Mouse (Mus musculus): Measurements from ENCODE around the gene Eps8l2.

The Eps8l2 gene

GRCm38 (mm10) chr7:141341689-141342226 lies 3.1 kb downstream of the Eps8l2 start:
- ChIA-PET POLR2A (interaction anchor here in 3 of 4 experiments (1.2 to 8.0 kb wide), 18 partner anchors 8 to 219 kb away, joined by 3 to 110 read pairs (median 20); partner anchors contain the start of genes Deaf1 (in 2 of the 3), Tmem80 (in 2 of the 3), Cend1 (in 1 of the 3) and Ptdss2 (in 1 of the 3)), CTCF (interaction anchor here in 3 of 4 experiments (0.5 to 2.3 kb wide), 6 partner anchors 14 to 1552 kb away, joined by 3 to 9 read pairs (median 4); partner anchors contain the start of genes Deaf1 (in 1 of the 3) and Tmem80 (in 1 of the 3))

DNA sequence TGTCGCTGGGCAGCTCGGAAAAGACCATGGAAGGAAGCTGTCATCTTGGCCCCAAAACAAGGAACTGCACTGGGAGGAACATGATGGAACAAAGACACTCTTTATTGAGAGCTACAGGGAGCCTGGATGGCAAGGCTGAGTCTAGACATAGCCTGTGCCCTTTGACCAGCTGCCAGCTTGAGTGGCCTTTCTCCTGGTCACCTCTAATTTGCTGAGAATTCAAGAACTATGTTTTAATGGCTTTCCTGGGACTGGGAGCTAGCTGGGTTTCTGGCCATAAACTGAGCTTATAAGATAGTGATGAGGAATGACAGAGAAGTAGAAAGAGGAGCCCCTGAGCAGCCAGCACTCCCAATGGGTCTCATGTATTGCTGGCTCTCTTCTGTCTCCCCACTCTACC lies 4.5 kb downstream of the Eps8l2 start:
- POLR2A ChIA-PET, result interaction anchor here in 3 of 4 experiments (0.5 to 8.0 kb wide), 9 partner anchors 8 to 115 kb away, joined by 3 to 110 read pairs (median 7); partner anchors contain the start of genes Deaf1 (in 2 of the 3), Tmem80 (in 2 of the 3) and Taldo1 (in 1 of the 3)
- CTCF ChIA-PET, result no interaction called here

- ChIA-PET POLR2A (interaction anchor here in 3 of 4 experiments (0.6 to 6.1 kb wide), 4 partner anchors 7 to 115 kb away, joined by 3 to 65 read pairs (median 4); partner anchors contain the start of gene Taldo1 (in 1 of the 3)), CTCF (no interaction called here)
These were observed 5.0 kb downstream of the Eps8l2 start for GRCm38 (mm10) chr7:141343696-141344095.

GRCm38 (mm10) chr7:141344787-141345186 lies 6.1 kb downstream of the Eps8l2 start:
- ChIA-PET CTCF (interaction anchor here in 3 of 4 experiments (0.6 to 3.0 kb wide), 4 partner anchors 12 to 118 kb away, joined by 3 to 11 read pairs (median 4); no protein-coding TSS in a partner anchor), POLR2A (interaction anchor here in 1 of 4 experiments (0.6 to 2.0 kb wide), 3 partner anchors 16 to 178 kb away, joined by 3 to 6 read pairs (median 4); no protein-coding TSS in a partner anchor)

- ChIA-PET POLR2A (interaction anchor here in 3 of 4 experiments (1.1 to 6.1 kb wide), 9 partner anchors 8 to 41 kb away, joined by 3 to 48 read pairs (median 4); partner anchors contain the start of genes Eps8l2 (in 3 of the 3) and Taldo1 (in 1 of the 3)), CTCF (interaction anchor here in 1 of 4 experiments (1.0 to 3.9 kb wide), 2 partner anchors 11 to 12 kb away, joined by 3 to 13 read pairs; no protein-coding TSS in a partner anchor)
These were observed 12.4 kb downstream of the Eps8l2 start for GRCm38 (mm10) chr7:141351061-141351460.

- POLR2A ChIA-PET, result interaction anchor here (0.5 to 6.4 kb wide), 12 partner anchors 14 to 224 kb away, joined by 3 to 65 read pairs (median 4); partner anchors contain the start of gene Eps8l2 (in 3 of the 4)
- CTCF ChIA-PET, result interaction anchor here in 3 of 4 experiments (0.8 to 3.3 kb wide), 12 partner anchors 8 to 291 kb away, joined by 3 to 12 read pairs (median 6); partner anchors contain the start of genes Eps8l2 (in 1 of the 3) and Phrf1 (in 1 of the 3)
These were observed 16.4 kb downstream of the Eps8l2 start for GRCm38 (mm10) chr7:141355051-141355450.

- ChIA-PET POLR2A (interaction anchor here (0.6 to 6.4 kb wide), 22 partner anchors 9 to 162 kb away, joined by 3 to 65 read pairs (median 4); partner anchors contain the start of genes Eps8l2 (in 3 of the 4), Deaf1 (in 1 of the 4), Pnpla2 (in 1 of the 4) and Sct (in 1 of the 4)), CTCF (interaction anchor here (0.6 to 3.3 kb wide), 28 partner anchors 8 to 292 kb away, joined by 3 to 26 read pairs (median 4); partner anchors contain the start of genes Eps8l2 (in 2 of the 4), Irf7 (in 1 of the 4), Phrf1 (in 1 of the 4) and Rassf7 (in 1 of the 4))
These were observed 17.1 kb downstream of the Eps8l2 start for GRCm38 (mm10) chr7:141355626-141356326.

DNA sequence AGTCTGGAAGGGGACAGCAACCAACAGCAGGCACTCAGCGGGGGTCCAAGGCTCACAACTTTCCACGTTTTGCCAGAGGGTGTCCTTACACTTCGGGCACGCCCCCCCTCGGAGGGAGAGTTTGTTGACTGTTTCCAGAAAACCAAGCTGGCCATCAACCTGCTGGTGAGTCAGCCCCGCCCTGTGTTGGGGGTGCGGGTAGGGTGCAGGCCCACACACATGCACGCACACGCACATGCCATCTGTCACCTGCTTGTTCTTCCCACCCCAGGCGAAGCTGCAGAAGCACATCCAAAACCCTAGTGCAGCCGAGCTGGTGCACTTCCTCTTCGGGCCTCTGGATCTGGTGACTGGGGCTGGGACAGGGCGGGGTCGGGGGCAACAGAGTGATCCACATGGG lies 18.3 kb downstream of the Eps8l2 start:
- CTCF ChIA-PET, result interaction anchor here (0.5 to 3.3 kb wide), 15 partner anchors 10 to 205 kb away, joined by 3 to 26 read pairs (median 4); partner anchors contain the start of genes Eps8l2 (in 2 of the 4), Ap2a2 (in 1 of the 4), Rassf7 (in 1 of the 4) and Rplp2 (in 1 of the 4)
- POLR2A ChIA-PET, result interaction anchor here (0.5 to 6.4 kb wide), 26 partner anchors 9 to 321 kb away, joined by 3 to 65 read pairs (median 4); partner anchors contain the start of genes Eps8l2 (in 2 of the 4), Deaf1 (in 1 of the 4), Drd4 (in 1 of the 4) and Ptdss2 (in 1 of the 4)

GRCm38 (mm10) chr7:141361510-141361909 lies 22.8 kb downstream of the Eps8l2 start:
- CTCF ChIA-PET, result interaction anchor here (0.5 to 4.2 kb wide), 15 partner anchors 9 to 185 kb away, joined by 3 to 30 read pairs (median 4); partner anchors contain the start of genes Sct (in 2 of the 4), Eps8l2 (in 1 of the 4) and Taldo1 (in 1 of the 4)
- POLR2A ChIA-PET, result interaction anchor here in 3 of 4 experiments (0.6 to 3.6 kb wide), 27 partner anchors 11 to 366 kb away, joined by 3 to 29 read pairs (median 4); partner anchors contain the start of genes Eps8l2 (in 3 of the 3), Taldo1 (in 2 of the 3), Cend1 (in 1 of the 3) and Deaf1 (in 1 of the 3)

GRCm38 (mm10) chr7:141363106-141363751 lies 24.5 kb downstream of the Eps8l2 start:
- ChIA-PET CTCF (interaction anchor here (0.6 to 4.2 kb wide), 34 partner anchors 8 to 392 kb away, joined by 3 to 30 read pairs (median 4); partner anchors contain the start of genes Eps8l2 (in 2 of the 4), Taldo1 (in 2 of the 4), Cdhr5 (in 1 of the 4) and Hras (in 1 of the 4)), POLR2A (interaction anchor here (0.5 to 3.6 kb wide), 15 partner anchors 9 to 291 kb away, joined by 3 to 17 read pairs (median 4); partner anchors contain the start of genes Cend1 (in 1 of the 4), Deaf1 (in 1 of the 4), Eps8l2 (in 1 of the 4) and Polr2l (in 1 of the 4))

- ChIA-PET POLR2A (interaction anchor here (0.5 to 3.6 kb wide), 14 partner anchors 8 to 111 kb away, joined by 3 to 17 read pairs (median 4); partner anchors contain the start of genes Cend1 (in 1 of the 4), Deaf1 (in 1 of the 4), Eps8l2 (in 1 of the 4) and Polr2l (in 1 of the 4)), CTCF (interaction anchor here (0.5 to 4.2 kb wide), 37 partner anchors 8 to 392 kb away, joined by 3 to 30 read pairs (median 4); partner anchors contain the start of genes Eps8l2 (in 2 of the 4), Taldo1 (in 2 of the 4), Cdhr5 (in 1 of the 4) and Hras (in 1 of the 4))
These were observed 25.1 kb downstream of the Eps8l2 start for GRCm38 (mm10) chr7:141363752-141364125.

DNA sequence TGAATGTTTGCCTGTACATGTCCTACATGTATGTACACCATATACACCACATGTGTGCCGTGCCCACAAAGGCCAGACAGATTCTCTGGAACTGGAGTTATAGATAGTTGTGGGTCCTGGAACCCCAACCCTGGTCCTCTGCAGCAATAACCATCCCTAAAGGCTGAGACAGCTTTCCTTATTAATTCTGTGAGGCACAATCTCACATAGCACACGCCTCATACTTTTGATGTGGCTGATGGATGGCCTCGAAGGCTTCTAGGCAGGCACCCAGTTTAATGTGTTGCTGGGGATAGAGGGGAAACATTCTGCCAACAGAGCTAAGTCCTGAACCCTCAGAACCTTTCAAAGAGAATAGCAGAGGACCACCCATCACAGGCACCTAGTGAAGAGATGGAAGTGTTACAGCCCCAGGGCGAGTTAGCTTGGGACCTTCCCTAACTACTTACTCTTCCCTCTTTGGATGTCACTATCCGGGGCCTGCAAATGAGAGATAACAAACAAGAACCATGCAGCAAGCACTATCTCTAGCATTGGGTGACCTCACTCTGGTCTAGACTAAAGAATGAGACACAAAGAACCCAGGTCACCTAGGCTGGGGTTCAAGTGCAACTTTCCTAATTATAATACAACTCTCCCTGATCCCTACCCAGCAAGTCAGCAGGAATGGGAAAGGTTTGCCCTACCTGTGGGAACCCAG lies 25.8 kb downstream of the Eps8l2 start:
- ChIA-PET POLR2A (interaction anchor here in 3 of 4 experiments (0.5 to 3.6 kb wide), 9 partner anchors 8 to 49 kb away, joined by 3 to 17 read pairs (median 5); partner anchors contain the start of genes Eps8l2 (in 2 of the 3), Deaf1 (in 1 of the 3) and Tmem80 (in 1 of the 3)), CTCF (interaction anchor here (0.5 to 4.2 kb wide), 23 partner anchors 9 to 313 kb away, joined by 3 to 30 read pairs (median 4); partner anchors contain the start of genes Eps8l2 (in 2 of the 4), Taldo1 (in 2 of the 4), Cdhr5 (in 1 of the 4) and Phrf1 (in 1 of the 4))

DNA sequence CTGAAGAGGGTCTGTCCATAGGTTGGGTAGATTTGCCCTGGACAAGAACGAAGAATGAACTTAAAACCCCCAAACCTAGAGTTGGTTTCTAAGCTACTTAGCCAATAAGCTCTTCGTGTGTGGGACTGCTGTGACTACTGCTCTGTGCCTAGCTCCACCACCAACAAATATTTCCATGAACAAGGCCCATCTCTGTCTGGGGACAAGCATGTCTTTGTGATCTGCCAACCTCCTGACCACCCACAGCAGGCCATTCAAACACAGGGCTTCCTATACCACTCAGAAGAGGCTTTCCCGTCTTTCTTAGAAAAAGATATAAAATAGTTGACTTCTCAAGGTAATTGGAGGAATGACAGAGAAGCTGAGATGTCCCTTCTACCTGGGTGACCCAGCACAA lies 26.4 kb downstream of the Eps8l2 start:
- ChIA-PET CTCF (interaction anchor here in 1 of 4 experiments (2.2 kb wide), 1 partner anchor 30 kb away, joined by 11 read pairs; no protein-coding TSS in a partner anchor), POLR2A (interaction anchor here in 3 of 4 experiments (0.9 to 2.2 kb wide), 5 partner anchors 9 to 37 kb away, joined by 3 to 12 read pairs (median 6); partner anchors contain the start of genes Eps8l2 (in 2 of the 3), Deaf1 (in 1 of the 3), Taldo1 (in 1 of the 3) and Tmem80 (in 1 of the 3))

- CTCF ChIA-PET, result interaction anchor here in 3 of 4 experiments (1.2 to 1.4 kb wide), 4 partner anchors 10 to 41 kb away, joined by 3 to 5 read pairs (median 4); partner anchors contain the start of gene Taldo1 (in 1 of the 3)
- POLR2A ChIA-PET, result interaction anchor here in 2 of 4 experiments (0.8 to 2.0 kb wide), 8 partner anchors 10 to 728 kb away, joined by 3 to 5 read pairs (median 4); partner anchors contain the start of genes Dusp8 (in 1 of the 2) and Rplp2 (in 1 of the 2)
These were observed 28.7 kb downstream of the Eps8l2 start for GRCm38 (mm10) chr7:141367358-141367757.

DNA sequence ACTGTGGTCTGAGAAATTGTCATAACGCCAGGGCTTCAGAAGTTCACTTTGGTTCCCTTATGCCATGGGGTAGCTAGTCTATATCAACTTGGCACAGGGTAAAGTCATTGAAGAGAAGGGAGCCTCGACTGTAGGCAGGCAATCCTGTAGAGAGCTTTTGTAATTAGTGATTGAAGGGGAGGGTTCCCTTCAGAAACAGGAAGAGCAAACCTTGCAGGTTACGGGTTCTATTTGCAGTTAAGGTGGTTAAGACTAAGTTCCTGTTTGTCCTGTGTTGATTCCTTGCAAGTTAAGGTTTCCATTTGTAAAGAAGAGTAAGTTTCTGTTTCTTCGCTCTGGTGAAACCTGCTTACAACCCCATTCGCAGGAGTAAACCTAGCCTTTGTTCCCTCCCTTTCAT lies 31.2 kb downstream of the Eps8l2 start:
- ChIA-PET CTCF (interaction anchor here in 1 of 4 experiments (0.7 to 1.1 kb wide), 2 partner anchors 77 to 106 kb away, joined by 3 to 4 read pairs; partner anchors contain the start of gene Rplp2), POLR2A (interaction anchor here in 3 of 4 experiments (0.7 to 17.7 kb wide), 7 partner anchors 11 to 170 kb away, joined by 3 to 175 read pairs (median 4); partner anchors contain the start of genes Chid1 (in 1 of the 3) and Taldo1 (in 1 of the 3))
